Mouse (Mus musculus) adrenal gland, postnatal 10 days (tissue): ENCODE results near the gene Fmnl2. TPM values are rescaled to one million over a fixed set of nuclear protein-coding genes. Genes with fewer than 3 reads are reported as not detected.

Source experiments
- DNase-seq: peaks from one replicate; pipeline ENCODE4 v3.0.0; 2021; ENCODE audit warnings: mixed read lengths
- total RNA-seq, 2 experiments: library from RNA; stranded (reverse); gene quantifications; 2 replicates each; pipeline ENCODE4 v1.2.3; 2021

Fmnl2 gene
- total RNA-seq, 2 experiments from 2014 or later = 15.2 to 15.7 TPM

GRCm38 (mm10) chr2:52864635-52865034 lies 7.0 kb downstream of the Fmnl2 start:
- no peak for DNase-seq

GRCm38 (mm10) chr2:52866151-52866550 lies 8.5 kb downstream of the Fmnl2 start:
- no peak for DNase-seq

GRCm38 (mm10) chr2:52867781-52868180 lies 10.1 kb downstream of the Fmnl2 start:
- DNase-seq = no peak

GRCm38 (mm10) chr2:52868181-52868580 lies 10.5 kb downstream of the Fmnl2 start:
- no peak for DNase-seq

GRCm38 (mm10) chr2:52872636-52873035 lies 15.0 kb downstream of the Fmnl2 start:
- no peak for DNase-seq

GRCm38 (mm10) chr2:52873276-52874063 lies 15.8 kb downstream of the Fmnl2 start:
- no peak for DNase-seq

GRCm38 (mm10) chr2:52874721-52875120 lies 17.1 kb downstream of the Fmnl2 start:
- DNase-seq = no peak

GRCm38 (mm10) chr2:52875801-52876200 lies 18.1 kb downstream of the Fmnl2 start:
- DNase-seq = no peak

- DNase-seq = no peak
Observed at GRCm38 (mm10) chr2:52883401-52883800, 25.7 kb downstream of the Fmnl2 start.

- no peak for DNase-seq
Observed at GRCm38 (mm10) chr2:52884082-52884481, 26.4 kb downstream of the Fmnl2 start.

- no peak for DNase-seq
Observed at GRCm38 (mm10) chr2:52885071-52885470, 27.4 kb downstream of the Fmnl2 start.

GRCm38 (mm10) chr2:52887281-52887680 lies 29.6 kb downstream of the Fmnl2 start:
- no peak for DNase-seq

GRCm38 (mm10) chr2:52891115-52891514 lies 33.5 kb downstream of the Fmnl2 start:
- DNase-seq = no peak

GRCm38 (mm10) chr2:52891744-52892143 lies 34.1 kb downstream of the Fmnl2 start:
- DNase-seq = no peak

- DNase-seq = peak; percentile 54
Observed at GRCm38 (mm10) chr2:52894983-52895621, 37.4 kb downstream of the Fmnl2 start.

GRCm38 (mm10) chr2:52896995-52897394 lies 39.3 kb downstream of the Fmnl2 start:
- no peak for DNase-seq

GRCm38 (mm10) chr2:52900780-52901179 lies 43.1 kb downstream of the Fmnl2 start:
- no peak for DNase-seq

- no peak for DNase-seq
Observed at GRCm38 (mm10) chr2:52901300-52902013, 43.8 kb downstream of the Fmnl2 start.

GRCm38 (mm10) chr2:52902456-52902855 lies 44.8 kb downstream of the Fmnl2 start:
- DNase-seq = no peak

GRCm38 (mm10) chr2:52903228-52903963 lies 45.7 kb downstream of the Fmnl2 start:
- DNase-seq = no peak

GRCm38 (mm10) chr2:52904526-52904925 lies 46.9 kb downstream of the Fmnl2 start:
- DNase-seq = no peak

GRCm38 (mm10) chr2:52913311-52913710 lies 55.7 kb downstream of the Fmnl2 start:
- DNase-seq = no peak
